Mouse (Mus musculus) ovary, postnatal 14 days (tissue): ENCODE data around the gene Ube2dnl2.

Source experiments
- DNase-seq: peaks from one replicate; pipeline ENCODE4 v3.0.0; 2022; ENCODE audit warnings: low spot score

The Ube2dnl2 gene

GRCm38 (mm10) chrX:114907282-114907681, at the start of gene Ube2dnl2:
TSS of gene Ube2dnl2 (plus strand) at chrX:114907582.
- DNase-seq: no peak

- no peak for DNase-seq
Measured at GRCm38 (mm10) chrX:114895489-114895888, 11.9 kb upstream of the Ube2dnl2 start.

GRCm38 (mm10) chrX:114897506-114897905, 9.9 kb upstream of the Ube2dnl2 start:
- no peak for DNase-seq

- no peak for DNase-seq
Measured at GRCm38 (mm10) chrX:114903391-114903790, 4.0 kb upstream of the Ube2dnl2 start.

- DNase-seq: no peak
Measured at GRCm38 (mm10) chrX:114904712-114905111, 2.7 kb upstream of the Ube2dnl2 start, which contains the start of gene Ube2dnl1. TSS of gene Ube2dnl1 (plus strand) at chrX:114905012.

GRCm38 (mm10) chrX:114955066-114955465, 47.7 kb downstream of the Ube2dnl2 start:
- DNase-seq: no peak
